Mouse (Mus musculus) frontal cortex, postnatal 14 days (tissue): Measurements from ENCODE around the gene Rpp25l.
A peak's percentile ranks its signal among the peaks of the same experiment; 100 is the strongest.
"Not testable (repeated sequence)": the region's sequence is repeated elsewhere in the genome, so short reads cannot be mapped to it uniquely, and the experiment has no call there.

Experiments used
- DNase-seq, 2 experiments: peaks; one replicate each; pipeline ENCODE4 v3.0.0; 2022; ENCODE audit warnings: low spot score in 2 of 2

The Rpp25l gene

DNA sequence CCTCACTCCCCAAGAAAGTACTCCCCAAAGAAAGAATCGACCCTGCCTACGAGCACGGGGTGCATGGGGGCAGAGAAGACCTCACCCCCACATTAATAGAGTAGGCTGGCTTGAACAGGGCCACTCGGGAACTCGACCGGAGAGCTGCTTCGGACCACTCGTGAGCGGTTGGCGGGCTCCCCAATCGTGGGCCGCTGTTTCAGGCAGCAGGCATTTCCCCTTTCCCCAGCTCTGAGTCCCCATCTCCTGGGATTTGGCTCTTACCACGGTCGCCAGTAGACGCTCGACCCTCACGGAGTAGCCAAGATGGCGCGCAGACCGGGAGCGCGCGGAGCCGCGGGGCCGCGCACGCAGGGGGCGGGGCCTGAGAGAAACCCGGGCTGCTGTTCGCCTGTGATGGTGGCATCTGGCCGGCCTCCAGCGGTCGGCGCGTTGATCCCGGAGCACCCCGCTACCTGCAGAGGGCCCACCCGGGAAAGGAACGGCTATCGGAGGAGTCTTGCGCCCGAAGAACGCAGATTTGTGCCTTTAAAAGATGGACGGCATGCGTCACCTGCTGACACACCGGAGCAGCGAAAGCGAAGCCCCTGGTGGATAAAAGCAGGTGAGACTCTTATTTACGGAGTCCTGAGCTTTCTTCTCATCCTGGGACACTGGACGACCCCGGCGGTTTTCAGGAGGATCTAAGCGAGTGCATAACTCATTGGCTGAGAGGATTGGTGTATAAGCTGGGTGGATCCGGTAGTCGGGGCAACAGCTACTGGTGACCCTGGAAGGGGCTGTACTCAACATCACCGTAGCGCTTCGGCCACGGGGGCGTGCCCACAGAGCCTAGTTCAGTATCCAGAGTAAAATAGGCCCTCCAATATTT is at the start of gene Rpp25l:
Gene Rpp25l (minus strand): TSS at position 338 of the 871 bp plus-strand sequence.
- peak; percentile 72 to 81 for DNase-seq

DNA sequence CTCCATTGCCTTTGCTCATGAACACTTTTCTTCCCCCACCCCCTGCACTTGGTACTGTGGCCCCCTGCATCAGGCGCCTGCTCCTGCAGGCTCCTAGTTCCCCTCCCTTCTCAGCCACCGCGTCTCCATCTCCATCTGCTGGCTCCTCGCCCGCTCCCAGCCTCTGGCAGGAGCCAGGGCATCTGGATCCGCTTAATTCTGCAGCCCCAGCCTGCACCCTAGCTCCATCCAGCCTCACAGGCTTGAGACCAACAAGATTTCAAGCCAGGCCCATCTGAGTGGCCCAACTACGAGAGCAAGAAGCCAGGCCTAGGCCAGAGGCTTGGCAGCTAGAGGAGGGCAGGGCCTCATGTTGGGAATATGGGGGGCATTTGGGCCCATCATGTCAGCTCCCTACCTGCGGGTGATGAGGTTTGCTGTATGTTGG is 49.4 kb upstream of the Rpp25l start:
- DNase-seq = not testable (repeated sequence)

DNA sequence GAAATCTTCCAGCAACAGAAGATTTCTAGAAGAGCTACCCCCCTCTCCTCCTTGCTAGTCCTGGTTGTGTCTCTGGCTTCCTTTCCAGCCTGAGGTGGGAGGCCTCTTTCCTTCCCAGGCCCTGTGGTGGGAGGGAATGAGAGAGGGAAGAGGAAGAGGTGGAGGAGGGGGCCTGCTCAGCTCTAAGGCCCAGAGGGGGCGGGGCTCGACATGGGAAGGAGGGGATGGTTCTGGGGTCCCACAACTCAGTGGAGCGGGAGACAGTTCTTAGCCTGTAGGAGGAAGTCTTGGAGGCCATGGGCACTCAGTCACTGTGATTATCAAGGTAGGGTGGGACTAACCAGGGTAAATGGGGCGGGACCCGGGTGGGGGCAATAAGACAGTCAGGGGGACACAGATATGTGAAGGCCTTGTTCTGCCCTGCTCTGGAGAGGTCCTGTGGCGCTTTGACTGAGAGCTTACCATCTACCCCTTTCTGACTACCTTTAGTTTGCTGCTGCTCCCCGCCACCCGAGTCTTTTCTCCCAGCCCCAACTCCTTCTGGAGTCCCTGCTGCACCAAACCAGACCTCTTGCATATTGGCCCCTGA is 48.9 kb upstream of the Rpp25l start:
- DNase-seq = no peak

DNA sequence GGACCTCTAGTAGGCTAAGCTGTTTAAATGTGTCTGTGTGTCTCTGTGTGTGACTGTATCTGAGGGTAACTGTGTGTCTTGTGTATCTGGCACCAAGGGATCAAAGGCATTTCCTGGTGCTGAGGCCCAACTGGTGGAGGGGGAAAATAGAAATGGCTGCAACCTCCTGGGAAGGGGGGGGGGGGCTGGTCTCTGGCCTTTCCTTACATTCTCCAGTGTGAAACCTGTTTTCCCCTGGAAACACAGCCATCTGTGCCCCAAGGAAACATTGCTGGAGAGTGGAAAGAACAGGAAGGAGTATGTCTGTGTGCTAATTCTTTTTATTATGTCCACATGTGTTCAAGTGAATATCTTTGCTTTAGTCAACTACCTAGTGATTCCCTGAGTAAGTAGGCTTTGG is 48.3 kb upstream of the Rpp25l start:
- DNase-seq = no peak

DNA sequence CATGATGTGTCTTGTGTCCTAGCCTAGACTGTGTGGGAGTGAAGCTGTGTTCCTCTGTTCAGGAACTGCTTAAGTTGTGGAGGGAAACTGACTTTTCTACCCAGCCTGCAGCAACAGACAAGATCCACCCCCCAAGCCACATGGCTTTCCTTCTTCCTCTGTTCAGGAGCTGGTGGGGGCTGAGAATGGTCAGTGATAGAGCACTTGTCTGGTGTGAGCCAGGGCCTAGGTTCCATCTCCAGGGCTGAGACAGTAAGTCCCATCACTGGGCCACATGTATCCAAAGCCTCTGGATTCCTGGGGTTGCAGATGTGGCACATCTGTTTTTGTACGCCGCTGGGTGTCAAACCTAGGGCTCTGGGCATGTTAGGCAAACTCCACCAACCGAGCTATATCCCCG is 47.6 kb upstream of the Rpp25l start:
- DNase-seq = no peak

DNA sequence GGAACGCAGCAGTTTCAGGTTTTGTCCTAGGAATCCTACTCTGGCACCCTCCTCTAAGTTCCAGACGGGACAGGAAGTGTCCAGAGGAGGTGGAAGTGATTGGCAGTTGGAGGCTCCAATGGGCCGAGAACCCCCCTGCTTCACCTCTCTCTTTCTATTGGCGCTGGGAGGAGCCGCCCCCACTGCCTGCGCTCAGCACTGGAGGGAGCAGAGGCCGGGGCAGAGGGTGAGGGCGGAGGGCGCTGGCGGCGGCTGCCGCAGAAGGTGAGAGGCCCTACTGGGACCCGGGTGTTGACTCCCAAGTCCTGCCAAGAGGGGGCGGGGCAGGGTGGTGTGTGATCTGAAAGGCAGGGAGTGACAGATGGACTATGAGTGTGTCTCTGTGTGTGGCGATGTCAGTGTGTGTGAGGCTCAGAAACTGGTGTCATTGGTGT is 47.0 kb upstream of the Rpp25l start:
- DNase-seq = peak; percentile 56 to 72

DNA sequence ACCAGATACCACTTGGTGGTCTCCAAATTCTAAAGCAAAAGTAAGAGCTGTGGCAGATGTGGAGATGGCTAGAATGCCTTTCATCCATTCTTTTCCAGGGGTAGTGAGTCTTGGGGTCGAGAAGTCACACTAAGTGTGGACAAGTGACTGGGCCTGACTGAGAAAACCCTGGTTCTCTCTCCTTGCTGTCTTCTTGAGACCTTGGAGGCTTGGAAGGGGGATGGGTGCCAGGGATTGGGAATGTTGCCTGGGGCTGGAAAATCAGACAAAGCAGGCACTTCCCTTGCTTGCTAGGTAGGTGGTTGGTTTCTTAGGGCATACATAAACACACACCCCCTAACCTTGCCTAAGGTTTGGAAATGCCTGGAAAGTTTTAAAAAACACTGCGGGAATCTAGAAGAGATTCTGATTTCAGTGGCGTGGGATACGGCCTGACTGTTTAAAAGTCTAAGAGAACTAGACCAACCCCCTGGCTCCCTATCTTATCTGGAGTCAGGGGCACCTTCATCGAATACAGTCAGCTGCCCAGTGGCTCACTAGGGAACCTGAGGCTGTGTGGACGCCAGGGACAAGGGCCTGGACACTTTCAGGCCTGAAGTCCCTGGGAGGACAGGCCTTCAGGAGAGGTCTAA is 46.4 kb upstream of the Rpp25l start:
- no peak for DNase-seq

DNA sequence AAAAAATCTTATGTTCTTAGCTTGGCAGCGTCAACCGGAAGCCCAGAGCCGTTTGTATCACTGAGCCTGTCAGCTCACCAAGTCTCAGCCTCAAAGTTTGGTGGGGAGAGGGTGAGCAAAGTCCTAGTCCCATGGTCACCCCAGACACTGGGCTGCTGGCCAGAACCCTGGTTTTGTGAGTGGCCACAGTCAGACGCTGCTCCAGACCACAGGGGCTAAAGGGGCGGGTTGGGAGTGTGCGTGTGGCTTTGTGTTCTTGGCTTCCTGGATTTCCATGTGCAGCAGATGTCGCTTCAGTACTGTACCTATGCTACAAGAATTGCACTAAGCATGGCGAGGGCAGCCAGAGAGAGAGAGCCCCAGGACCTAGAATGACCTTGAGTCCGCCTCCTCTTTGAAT is 45.9 kb upstream of the Rpp25l start:
- no peak for DNase-seq

DNA sequence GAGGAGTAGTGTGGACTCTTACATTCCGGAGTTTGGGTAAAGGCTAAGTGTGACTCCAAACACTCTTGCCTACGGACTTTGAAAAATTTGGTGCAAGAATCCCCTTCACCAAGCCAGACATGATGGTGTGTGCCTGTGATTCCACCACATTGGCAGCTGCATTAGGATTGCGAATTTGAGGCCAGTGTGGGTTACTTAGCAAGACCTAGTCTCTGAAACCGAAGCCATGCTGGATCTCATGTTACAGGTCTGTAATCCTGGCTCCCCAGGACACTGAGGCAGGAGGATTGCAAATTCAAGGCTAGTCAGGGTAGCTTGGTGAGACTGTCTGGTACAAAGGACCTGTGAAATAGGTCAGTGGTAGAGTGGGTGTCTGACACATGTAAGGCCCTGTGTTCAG is 45.4 kb upstream of the Rpp25l start:
- DNase-seq = no peak

DNA sequence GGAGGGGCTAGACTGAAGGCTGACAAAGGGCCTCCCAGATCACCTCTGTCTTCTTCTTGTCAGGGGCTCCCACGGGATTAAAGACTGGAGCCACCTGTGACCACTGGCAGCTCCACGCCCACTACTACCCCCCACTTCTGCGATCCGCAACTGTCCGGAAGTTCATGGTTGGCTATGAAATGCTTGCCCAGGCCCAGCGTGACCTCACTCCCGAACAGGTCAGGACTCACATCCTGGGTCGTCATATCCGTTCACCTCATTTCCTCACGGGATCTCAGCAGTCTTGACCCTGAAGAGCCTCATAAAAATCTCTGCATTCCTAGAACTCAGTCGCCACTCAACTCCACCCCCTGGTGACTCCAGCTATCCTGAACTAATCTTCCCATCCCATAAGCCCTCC is 44.7 kb upstream of the Rpp25l start:
- no peak for DNase-seq

DNA sequence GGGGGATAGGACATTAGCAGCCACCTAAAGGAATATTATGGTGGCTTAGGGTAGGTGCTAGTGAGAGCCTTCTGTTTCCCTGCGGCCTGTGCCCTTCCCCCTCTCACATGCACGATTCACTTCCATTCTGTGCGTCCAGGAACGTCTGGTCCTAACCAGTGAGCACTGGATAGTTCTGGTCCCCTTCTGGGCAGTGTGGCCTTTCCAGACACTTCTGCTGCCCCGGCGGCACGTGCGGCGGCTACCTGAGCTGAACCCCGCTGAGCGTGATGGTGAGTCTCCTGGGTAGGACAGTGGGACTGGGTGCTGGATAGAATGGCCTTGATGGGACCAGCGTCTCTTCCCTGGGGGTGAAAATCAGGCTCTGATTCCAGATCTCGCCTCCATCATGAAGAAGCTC is 44.0 kb upstream of the Rpp25l start:
- no peak for DNase-seq

DNA sequence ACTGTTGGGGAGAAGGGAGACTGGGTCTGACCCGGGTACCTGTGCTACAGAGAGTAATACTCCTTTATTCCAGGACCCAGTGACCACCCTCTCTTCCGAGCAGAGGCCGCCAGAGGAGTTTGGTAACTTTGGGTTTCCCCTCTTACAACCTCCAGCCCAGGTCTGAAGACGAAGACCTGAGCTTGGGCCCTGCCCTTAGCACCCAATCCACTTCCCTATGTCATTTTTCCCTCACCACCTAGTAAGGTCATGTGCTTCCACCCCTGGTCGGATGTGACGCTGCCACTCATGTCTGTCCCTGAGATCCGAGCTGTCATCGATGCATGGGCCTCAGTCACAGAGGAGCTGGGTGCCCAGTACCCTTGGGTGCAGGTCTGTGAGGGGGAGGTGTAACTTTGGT is 43.1 kb upstream of the Rpp25l start:
- DNase-seq = no peak

DNA sequence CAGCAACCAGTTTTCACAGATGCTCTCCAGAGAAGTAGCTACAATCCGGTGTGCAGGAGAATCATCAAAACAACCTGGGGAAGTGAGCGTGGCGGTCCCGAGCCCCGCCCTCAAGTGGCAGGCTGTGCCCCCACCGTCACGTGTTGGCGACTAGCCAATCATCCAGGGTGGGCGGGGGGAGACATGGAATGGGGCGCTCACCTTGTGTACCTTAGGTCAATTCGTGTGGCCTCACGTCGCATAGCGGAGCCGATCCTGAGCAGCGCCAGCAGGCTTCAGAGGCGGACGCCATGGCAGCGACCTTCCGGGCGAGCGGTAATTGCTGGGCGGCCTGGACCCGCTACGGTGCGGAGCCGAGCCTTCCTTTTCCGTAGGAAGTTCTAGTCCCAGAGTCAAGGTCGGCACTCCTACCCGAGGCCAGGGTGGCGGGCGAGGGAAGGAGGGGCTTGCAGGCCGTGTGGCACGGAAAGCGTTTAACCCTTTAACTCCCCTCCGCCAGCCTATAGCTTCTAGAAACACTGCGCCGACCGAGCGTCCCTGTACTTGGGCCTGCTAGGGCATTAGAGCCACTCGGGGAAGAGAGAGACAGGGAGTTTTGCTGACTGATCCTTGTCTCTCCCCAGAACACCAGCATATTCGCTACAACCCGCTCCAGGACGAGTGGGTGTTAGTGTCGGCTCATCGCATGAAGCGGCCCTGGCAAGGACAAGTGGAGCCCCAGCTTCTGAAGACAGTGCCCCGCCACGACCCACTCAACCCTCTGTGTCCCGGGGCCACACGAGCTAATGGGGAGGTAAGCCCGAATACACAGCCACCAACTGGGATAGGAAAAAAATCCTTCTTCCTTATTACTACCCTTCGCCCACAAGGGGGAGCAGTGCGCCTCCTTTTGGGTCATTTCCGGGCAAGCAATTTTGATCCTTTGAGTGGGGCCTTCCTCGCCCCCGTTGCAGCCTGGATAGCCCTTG is 42.3 kb upstream of the Rpp25l start, which contains the start of gene Sigmar1:
Gene Sigmar1 (minus strand): TSS at position 820 of the 968 bp plus-strand sequence.
- peak; percentile 75 to 76 for DNase-seq

DNA sequence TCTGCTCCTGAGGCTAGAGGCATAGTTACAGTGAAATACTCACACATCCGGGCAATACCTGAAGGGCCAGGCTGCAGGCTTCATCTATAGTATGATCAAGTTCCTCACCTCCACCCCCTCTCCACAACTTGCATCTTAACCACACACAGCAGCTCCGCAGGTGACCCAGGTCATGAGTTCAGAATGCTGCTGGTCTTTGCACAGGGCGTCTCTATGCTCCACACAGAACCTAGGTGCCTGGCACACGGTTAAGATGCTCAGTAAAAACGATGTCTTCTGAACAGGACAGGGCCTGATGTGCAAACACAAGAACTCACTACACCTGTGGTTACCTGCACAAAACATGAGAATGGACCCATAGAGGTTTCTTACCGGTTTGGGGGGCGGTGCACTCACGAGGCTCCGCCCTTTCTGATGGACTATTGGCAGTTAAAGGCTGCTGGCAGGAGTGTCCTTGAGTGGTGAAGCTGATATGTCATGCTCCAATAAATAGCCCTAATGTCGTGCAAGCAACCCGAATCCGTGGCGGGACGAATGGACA is 41.5 kb upstream of the Rpp25l start, which contains the start of gene Galt:
Gene Galt (plus strand): TSS at position 432 of the 541 bp plus-strand sequence.
- no peak for DNase-seq

DNA sequence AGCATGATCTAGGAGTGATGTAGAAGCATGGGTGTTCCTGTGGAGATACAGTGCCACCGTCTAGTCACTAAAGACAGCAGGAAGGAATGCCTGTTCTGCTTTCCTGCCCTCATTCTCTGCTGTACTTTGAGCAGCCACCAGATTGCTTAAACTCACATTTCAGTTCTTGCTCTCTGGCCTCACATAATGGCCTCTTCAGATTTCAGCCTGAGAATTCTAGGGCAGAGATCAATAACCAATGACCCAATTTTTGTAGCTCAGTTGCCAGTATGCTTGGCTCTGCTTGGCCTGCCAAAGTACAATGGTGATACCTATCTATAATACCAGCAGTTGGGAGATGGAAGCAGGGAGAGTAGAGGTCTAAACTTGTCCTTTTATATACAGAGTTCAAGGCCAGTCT is 31.7 kb upstream of the Rpp25l start:
- no peak for DNase-seq

DNA sequence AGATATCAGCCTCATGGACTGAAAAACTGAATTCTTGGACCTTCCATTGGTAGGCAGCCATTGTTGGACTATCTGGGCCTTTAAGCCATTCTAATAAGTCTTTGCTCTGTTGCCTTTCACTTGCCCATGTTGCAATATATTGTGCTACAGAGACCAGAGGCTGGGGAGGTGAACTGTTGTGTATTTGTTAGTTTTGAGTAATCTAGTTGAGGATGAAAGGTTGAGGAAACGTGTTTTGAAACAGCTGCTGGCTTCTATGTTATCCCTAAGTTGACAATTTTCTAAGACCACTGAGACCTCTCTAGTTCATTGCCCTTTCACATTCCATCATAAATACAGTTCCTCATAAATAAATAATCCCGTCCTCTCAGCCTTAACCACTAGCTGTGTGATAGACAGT is 30.8 kb upstream of the Rpp25l start:
- DNase-seq = no peak

DNA sequence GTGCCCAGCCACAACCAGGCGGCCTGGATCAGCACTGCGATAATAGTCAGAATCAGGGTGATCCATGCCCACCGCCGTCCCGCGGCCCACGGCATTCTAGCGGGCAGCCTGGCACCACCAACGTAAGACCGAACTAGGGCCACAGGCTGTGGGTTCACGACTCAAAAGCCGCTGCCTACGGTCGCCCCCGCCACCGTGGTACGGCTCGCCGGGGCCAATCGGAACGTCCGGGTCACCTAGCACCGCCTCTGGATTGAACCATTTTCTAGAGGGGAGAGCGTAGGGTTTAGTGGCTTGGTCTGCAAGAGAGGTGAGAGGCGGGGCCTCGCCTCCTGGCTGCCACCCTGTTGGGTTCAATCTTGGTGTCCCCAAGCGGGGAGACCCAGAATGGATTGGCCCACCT is 27.8 kb upstream of the Rpp25l start:
- peak; percentile 88 to 92 for DNase-seq

DNA sequence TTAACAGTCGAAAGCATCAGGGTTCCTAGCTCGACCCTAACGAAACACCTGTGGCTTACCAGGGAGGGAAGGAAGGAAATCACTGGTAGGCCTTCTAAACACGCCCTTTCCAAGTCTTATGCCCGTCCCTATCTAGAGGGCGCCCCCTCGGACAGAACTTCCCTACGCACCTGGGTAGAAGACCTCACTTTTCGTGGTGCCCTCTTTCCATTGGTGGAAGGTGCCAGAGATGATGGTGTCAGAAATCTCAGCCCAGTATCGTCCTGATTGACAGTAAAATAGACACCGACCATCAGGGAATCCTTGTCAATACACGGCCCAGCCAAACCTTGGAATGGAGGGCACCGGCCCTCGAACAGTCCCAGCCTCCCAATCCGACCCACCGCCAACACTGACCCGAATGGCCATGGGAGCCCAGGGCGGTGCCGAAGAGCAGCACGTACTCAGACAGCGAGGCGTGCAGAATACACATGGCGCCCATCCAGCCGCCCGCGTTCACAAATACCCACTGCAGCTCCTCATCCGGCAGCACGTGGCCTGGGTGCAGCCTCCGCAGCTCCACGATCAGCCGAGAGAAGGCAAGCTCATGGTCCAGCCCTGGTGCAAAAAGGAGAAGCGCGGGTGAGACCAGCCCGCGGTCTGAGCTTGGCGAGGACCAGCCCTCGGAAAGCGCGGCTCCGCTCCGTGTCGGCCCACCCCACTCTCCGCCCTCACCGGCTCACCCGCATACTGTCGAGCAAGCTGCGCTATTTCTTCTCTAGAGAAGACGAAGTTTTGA is 27.2 kb upstream of the Rpp25l start:
- peak; percentile 58 to 64 for DNase-seq

DNA sequence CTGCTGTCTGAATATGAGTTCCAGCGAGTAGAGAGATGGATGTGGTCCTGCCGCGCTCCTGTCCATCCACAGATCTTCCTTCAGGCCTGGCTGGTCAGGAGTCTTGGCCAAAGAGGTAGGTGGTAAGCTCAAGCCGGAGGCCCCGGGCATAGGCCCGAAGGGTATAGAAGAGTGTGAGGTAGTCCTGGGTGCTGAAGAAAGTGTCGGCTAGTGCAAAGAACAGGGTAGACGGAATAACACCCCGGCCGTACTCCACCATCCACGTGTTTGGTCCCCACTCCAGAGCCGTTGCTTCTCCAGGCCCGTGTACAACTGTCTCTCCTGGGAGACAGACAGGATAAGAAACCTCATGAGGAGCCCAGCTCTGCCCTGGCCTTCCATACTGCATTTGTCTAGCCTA is 25.9 kb upstream of the Rpp25l start:
- no peak for DNase-seq

DNA sequence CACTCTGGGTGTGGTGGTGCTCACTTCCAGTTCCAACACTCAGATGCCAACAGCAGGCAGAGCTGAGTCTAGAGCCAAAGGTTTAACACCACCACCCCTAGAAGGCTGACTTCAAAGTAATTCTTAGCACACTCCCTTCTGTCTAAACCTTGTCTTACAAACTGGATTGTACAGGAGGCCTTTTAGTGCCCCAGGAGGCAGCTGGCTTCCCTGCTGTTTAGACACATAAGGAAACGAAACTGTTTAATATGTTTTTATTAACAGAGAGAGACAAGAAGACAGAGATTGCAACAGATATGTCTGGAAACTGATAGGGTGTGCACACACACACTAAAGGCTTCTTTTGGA is 24.9 kb upstream of the Rpp25l start:
- DNase-seq = no peak
